ENCODE assay signal across 11 mouse cellular contexts in genomic region chr3:30247256-30247655, GRCm38 (mm10).
DNase-seq lines count a peak whose midpoint lies in the region; ATAC-seq lines count a peak whose summit lies in the region.
"Had no signal": no experiment of that assay in that cellular context is flagged by ENCODE, and none has a peak within 500 bp of the region (broad histone marks: within the 10 kb centered on the region; RNA-seq: fewer than 3 reads in every experiment).

No protein-coding gene starts in this region.

- H3K9ac ChIP-seq in hindbrain, embryonic 13.5 days: no peak overlapping the region
- H3K9ac ChIP-seq in limb, embryonic 13.5 days: no peak overlapping the region
- H3K9ac ChIP-seq in stomach, embryonic 14.5 days (replicated peaks; ENCODE audit: low read depth, low read length): no peak overlapping the region
- H3K9ac ChIP-seq: liver, embryonic 13.5 days had no signal

- peak overlapping the region; percentile 40; the same call in 1 of the 2 replicates for H3K27ac ChIP-seq in hindbrain, embryonic 10.5 days
- H3K27ac ChIP-seq in hindbrain, embryonic 13.5 days: no peak overlapping the region
- H3K27ac ChIP-seq in limb, embryonic 13.5 days: peak overlapping the region; percentile 52; the same call in 1 of the 2 replicates
- H3K27ac ChIP-seq in stomach, embryonic 14.5 days (ENCODE audit: low read length): peak overlapping the region; percentile 66; the same call in 1 of the 2 replicates
- H3K27ac ChIP-seq: liver, embryonic 13.5 days had no signal

- 85% methylated on average over 5 of the region's 5 CpGs for WGBS in hindbrain, embryonic 10.5 days
- 86% methylated on average over 5 of the region's 5 CpGs for WGBS in hindbrain, embryonic 13.5 days
- 51% methylated on average over 5 of the region's 5 CpGs for WGBS in limb, embryonic 13.5 days
- 80% methylated on average over 5 of the region's 5 CpGs for WGBS in stomach, embryonic 14.5 days

- no peaks in the 10 kb centered on the region for H3K36me3 ChIP-seq in hindbrain, embryonic 10.5 days
- H3K36me3 ChIP-seq in hindbrain, embryonic 13.5 days: no peaks in the 10 kb centered on the region
- no peaks in the 10 kb centered on the region for H3K36me3 ChIP-seq in limb, embryonic 13.5 days
- no peaks in the 10 kb centered on the region for H3K36me3 ChIP-seq in stomach, embryonic 14.5 days (ENCODE audit: control insufficient read depth, insufficient read depth, low read length)
- H3K36me3 ChIP-seq: liver, embryonic 13.5 days had no signal

- ATAC-seq in hindbrain, embryonic 13.5 days (ENCODE audit: low FRiP score): no peak
- ATAC-seq in limb, embryonic 13.5 days (ENCODE audit: low FRiP score, low read depth): no peak
- ATAC-seq in stomach, embryonic 14.5 days (ENCODE audit: insufficient number of reproducible peaks, insufficient read depth, low FRiP score, low read depth): no peak
- no peak for ATAC-seq in erythroblast, adult 5-6 weeks (replicated peaks; ENCODE audit: low FRiP score, poor library complexity, severe bottlenecking)

- no peaks in the 10 kb centered on the region for H3K9me3 ChIP-seq in hindbrain, embryonic 10.5 days
- no peaks in the 10 kb centered on the region for H3K9me3 ChIP-seq in hindbrain, embryonic 13.5 days
- no peaks in the 10 kb centered on the region for H3K9me3 ChIP-seq in limb, embryonic 13.5 days
- no peaks in the 10 kb centered on the region for H3K9me3 ChIP-seq in stomach, embryonic 14.5 days (ENCODE audit: control insufficient read depth, low read depth, low read length)
- H3K9me3 ChIP-seq: liver, embryonic 13.5 days had no signal

- no peaks in the 10 kb centered on the region for H3K27me3 ChIP-seq in hindbrain, embryonic 10.5 days (ENCODE audit: insufficient read depth, poor library complexity, severe bottlenecking)
- H3K27me3 ChIP-seq in hindbrain, embryonic 13.5 days: no peaks in the 10 kb centered on the region
- no peaks in the 10 kb centered on the region for H3K27me3 ChIP-seq in limb, embryonic 13.5 days
- no peaks in the 10 kb centered on the region for H3K27me3 ChIP-seq in stomach, embryonic 14.5 days (ENCODE audit: control insufficient read depth, insufficient read depth, low read length)
- H3K27me3 ChIP-seq: CH12.LX; liver, embryonic 13.5 days had no signal

- H3K4me2 ChIP-seq in hindbrain, embryonic 13.5 days: no peak overlapping the region
- H3K4me2 ChIP-seq in limb, embryonic 13.5 days (replicated peaks): no peak overlapping the region
- no peak overlapping the region for H3K4me2 ChIP-seq in stomach, embryonic 14.5 days (replicated peaks; ENCODE audit: low read depth, low read length)
- H3K4me2 ChIP-seq: liver, embryonic 13.5 days had no signal

- DNase-seq in hindbrain, embryonic 10.5 days (ENCODE audit: low spot score): no peak
- DNase-seq in kidney, postnatal 14 days: peak; percentile 34
- no peak for DNase-seq in adrenal gland, adult 2 months
- DNase-seq: cerebellum, adult 8-10 months; liver, embryonic 13.5 days; right cerebral cortex, postnatal 25 days had no signal

- peaks cover 10% of the 10 kb centered on the region for H3K4me1 ChIP-seq in hindbrain, embryonic 10.5 days (replicated peaks)
- 0 out of 2 replicates have a peak, but pooled peaks cover 3% of the 10 kb centered on the region for H3K4me1 ChIP-seq in hindbrain, embryonic 13.5 days (replicated peaks)
- peaks cover 56% of the 10 kb centered on the region for H3K4me1 ChIP-seq in limb, embryonic 13.5 days
- H3K4me1 ChIP-seq in stomach, embryonic 14.5 days (ENCODE audit: control insufficient read depth, insufficient read depth, low read length): peaks cover 16% of the 10 kb centered on the region; the same call in 1 of the 2 replicates
- H3K4me1 ChIP-seq: liver, embryonic 13.5 days had no signal

- no peak overlapping the region for H3K4me3 ChIP-seq in hindbrain, embryonic 10.5 days
- H3K4me3 ChIP-seq in hindbrain, embryonic 13.5 days: no peak overlapping the region
- no peak overlapping the region for H3K4me3 ChIP-seq in limb, embryonic 13.5 days
- H3K4me3 ChIP-seq in stomach, embryonic 14.5 days (ENCODE audit: low read depth, low read length): no peak overlapping the region
- H3K4me3 ChIP-seq: liver, embryonic 13.5 days had no signal
